Mouse (Mus musculus): ENCODE results near the gene Zfp108. TPM values are rescaled to one million over a fixed set of nuclear protein-coding genes. Genes with fewer than 3 reads are reported as not detected.
"Not testable (repeated sequence)": the region's sequence is repeated elsewhere in the genome, so short reads cannot be mapped to it uniquely, and the experiment has no call there.

The Zfp108 gene
- polyA plus RNA-seq, 1 experiment, result 1.9 TPM

GRCm38 (mm10) chr7:24260000-24260312, 5.4 kb downstream of the Zfp108 start:
- no peak overlapping the region for H3K4me3 ChIP-seq (ENCODE audit: insufficient read depth, low read length)
- TF ChIP-seq CTCF (IDR thresholded peaks at IDR 0.05; ENCODE audit: low read depth, low read length), result no peak
- no peak for TF ChIP-seq POLR2A (IDR thresholded peaks at IDR 0.05; ENCODE audit: borderline replicate concordance, low read depth, low read length)
- no peak overlapping the region for H3K27ac ChIP-seq (ENCODE audit: insufficient read depth, low read depth, low read length)
- H3K4me1 ChIP-seq (ENCODE audit: control insufficient read depth, insufficient read depth, low read length), result peaks cover 7% of the 10 kb centered on the region

GRCm38 (mm10) chr7:24268176-24269155, 13.9 kb downstream of the Zfp108 start:
- no peak for TF ChIP-seq CTCF (IDR thresholded peaks at IDR 0.05; ENCODE audit: low read depth, low read length)
- no peak for TF ChIP-seq POLR2A (IDR thresholded peaks at IDR 0.05; ENCODE audit: borderline replicate concordance, low read depth, low read length)
- H3K4me1 ChIP-seq (ENCODE audit: control insufficient read depth, insufficient read depth, low read length), result peaks cover 7% of the 10 kb centered on the region
- H3K4me3 ChIP-seq (ENCODE audit: insufficient read depth, low read length), result no peak overlapping the region
- H3K27ac ChIP-seq (ENCODE audit: insufficient read depth, low read depth, low read length), result no peak overlapping the region

GRCm38 (mm10) chr7:24269256-24269655, 14.7 kb downstream of the Zfp108 start:
- Histone ChIP-seq H3K4me1 (ENCODE audit: control insufficient read depth, insufficient read depth, low read length) (peaks cover 7% of the 10 kb centered on the region), H3K4me3 (ENCODE audit: insufficient read depth, low read length) (no peak overlapping the region), H3K27ac (ENCODE audit: insufficient read depth, low read depth, low read length) (no peak overlapping the region)
- TF ChIP-seq CTCF (IDR thresholded peaks at IDR 0.05; ENCODE audit: low read depth, low read length), result no peak
- TF ChIP-seq POLR2A (IDR thresholded peaks at IDR 0.05; ENCODE audit: borderline replicate concordance, low read depth, low read length), result no peak

GRCm38 (mm10) chr7:24269667-24270287, 15.2 kb downstream of the Zfp108 start:
- Histone ChIP-seq H3K27ac (ENCODE audit: insufficient read depth, low read depth, low read length) (no peak overlapping the region), H3K4me3 (ENCODE audit: insufficient read depth, low read length) (peak overlapping the region; percentile 93), H3K4me1 (ENCODE audit: control insufficient read depth, insufficient read depth, low read length) (peaks cover 7% of the 10 kb centered on the region)
- TF ChIP-seq CTCF (IDR thresholded peaks at IDR 0.05; ENCODE audit: low read depth, low read length), result no peak
- TF ChIP-seq POLR2A (IDR thresholded peaks at IDR 0.05; ENCODE audit: borderline replicate concordance, low read depth, low read length), result no peak

- Histone ChIP-seq H3K4me1 (ENCODE audit: control insufficient read depth, insufficient read depth, low read length) (peaks cover 7% of the 10 kb centered on the region), H3K27ac (ENCODE audit: insufficient read depth, low read depth, low read length) (no peak within 1 kb of the TSS), H3K4me3 (ENCODE audit: insufficient read depth, low read length) (peak within 1 kb of the TSS; percentile 93)
- TF ChIP-seq POLR2A (IDR thresholded peaks at IDR 0.05; ENCODE audit: borderline replicate concordance, low read depth, low read length) (no peak), CTCF (IDR thresholded peaks at IDR 0.05; ENCODE audit: low read depth, low read length) (no peak)
Measured at GRCm38 (mm10) chr7:24270288-24270672, 15.7 kb downstream of the Zfp108 start, which contains the start of gene Zfp93. TSS of gene Zfp93 (plus strand) at chr7:24270420.

- Histone ChIP-seq H3K4me3 (ENCODE audit: insufficient read depth, low read length) (no peak overlapping the region), H3K4me1 (ENCODE audit: control insufficient read depth, insufficient read depth, low read length) (peaks cover 7% of the 10 kb centered on the region), H3K27ac (ENCODE audit: insufficient read depth, low read depth, low read length) (no peak overlapping the region)
- TF ChIP-seq CTCF (IDR thresholded peaks at IDR 0.05; ENCODE audit: low read depth, low read length), result no peak
- no peak for TF ChIP-seq POLR2A (IDR thresholded peaks at IDR 0.05; ENCODE audit: borderline replicate concordance, low read depth, low read length)
Measured at GRCm38 (mm10) chr7:24271191-24271590, 16.6 kb downstream of the Zfp108 start.

- TF ChIP-seq POLR2A (IDR thresholded peaks at IDR 0.05; ENCODE audit: borderline replicate concordance, low read depth, low read length), result no peak
- TF ChIP-seq CTCF (IDR thresholded peaks at IDR 0.05; ENCODE audit: low read depth, low read length), result no peak
- no peak overlapping the region for H3K4me3 ChIP-seq (ENCODE audit: insufficient read depth, low read length)
Measured at GRCm38 (mm10) chr7:24274456-24274855, 19.9 kb downstream of the Zfp108 start.

GRCm38 (mm10) chr7:24278771-24279170, 24.2 kb downstream of the Zfp108 start:
- H3K4me1 ChIP-seq (ENCODE audit: control insufficient read depth, insufficient read depth, low read length); H3K4me3 ChIP-seq (ENCODE audit: insufficient read depth, low read length); H3K27ac ChIP-seq (ENCODE audit: insufficient read depth, low read depth, low read length): not testable (repeated sequence)

More at GRCm38 (mm10) chr7:24274456-24274855, 19.9 kb downstream of the Zfp108 start:
- Histone ChIP-seq H3K27ac (ENCODE audit: insufficient read depth, low read depth, low read length) (no peak overlapping the region), H3K4me1 (ENCODE audit: control insufficient read depth, insufficient read depth, low read length) (peaks cover 7% of the 10 kb centered on the region)

GRCm38 (mm10) chr7:24280031-24280857, 25.6 kb downstream of the Zfp108 start:
- TF ChIP-seq CTCF (IDR thresholded peaks at IDR 0.05; ENCODE audit: low read depth, low read length) (no peak), POLR2A (IDR thresholded peaks at IDR 0.05; ENCODE audit: borderline replicate concordance, low read depth, low read length) (no peak)
- Histone ChIP-seq H3K4me3 (ENCODE audit: insufficient read depth, low read length) (no peak overlapping the region), H3K27ac (ENCODE audit: insufficient read depth, low read depth, low read length) (no peak overlapping the region), H3K4me1 (ENCODE audit: control insufficient read depth, insufficient read depth, low read length) (no peaks in the 10 kb centered on the region)

All from bone marrow macrophage, adult 2 months (primary cell).